Mouse (Mus musculus): ENCODE results near the gene Mkrn2os. TPM values are rescaled to one million over a fixed set of nuclear protein-coding genes. Genes with fewer than 3 reads are reported as not detected.

The Mkrn2os gene
- not detected in 2 replicates for polyA plus RNA-seq (2012)

GRCm38 (mm10) chr6:115592458-115592857 lies at the start of gene Mkrn2os:
Gene Mkrn2os, minus strand, starts transcription at chr6:115592576.

DNA sequence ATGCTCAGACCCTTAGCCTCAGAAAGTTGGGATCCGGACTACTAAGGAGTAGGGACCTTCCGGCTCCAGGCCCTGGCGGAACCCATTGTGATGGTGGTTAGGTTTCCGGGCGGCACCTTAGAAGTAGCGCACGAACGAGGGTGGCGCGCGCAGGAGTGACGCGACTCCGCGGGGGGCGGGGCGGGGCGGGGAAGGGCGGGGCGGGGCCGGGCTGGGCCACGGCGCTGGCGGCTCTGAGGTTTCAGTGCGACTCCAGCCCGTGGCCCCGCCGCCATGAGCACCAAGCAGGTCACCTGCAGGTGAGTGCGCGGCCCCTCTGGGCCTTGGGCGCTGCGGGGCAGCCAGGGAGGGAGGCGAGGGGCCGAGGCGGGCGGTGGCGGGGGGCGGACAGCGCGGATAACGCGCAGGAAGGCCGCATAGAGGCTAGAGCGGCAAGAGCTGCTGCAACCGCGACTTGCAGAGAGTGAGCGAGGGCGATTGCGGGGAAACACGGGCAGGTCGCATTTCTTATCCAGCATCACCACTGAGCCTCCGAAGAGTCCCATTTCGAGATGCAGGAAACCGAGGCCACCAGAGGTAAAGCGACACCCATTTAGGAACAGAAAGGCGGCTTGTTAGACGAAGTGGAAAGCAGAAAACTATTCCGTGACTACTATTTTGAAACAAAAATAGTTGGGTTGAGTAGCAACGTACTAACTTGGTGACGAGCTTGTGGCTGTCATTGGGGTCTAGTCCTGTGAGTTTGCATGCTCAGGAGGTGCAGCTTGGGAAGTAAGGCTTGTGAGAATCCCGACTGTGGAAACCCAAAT lies 9.5 kb upstream of the Mkrn2os start, which contains the start of gene Mkrn2:
Gene Mkrn2 (plus strand): TSS at position 188 of the 809 bp plus-strand sequence.

GRCm38 (mm10) chr6:115544442-115544970 lies 47.9 kb downstream of the Mkrn2os start, which contains the start of gene Tsen2:
Gene Tsen2, plus strand, starts transcription at chr6:115544664.

Other genes with a start within 250 kb of the Mkrn2os start
- 0.10 and 0.12 TPM in 2 replicates for gene Pparg, start 231.6 kb downstream of the Mkrn2os start, polyA plus RNA-seq (2012)
- gene Tsen2, start 47.9 kb downstream of the Mkrn2os start, polyA plus RNA-seq (2012) = 6.3 and 6.9 TPM in 2 replicates
- 11.6 and 12.3 TPM in 2 replicates for gene Mkrn2, start 9.3 kb upstream of the Mkrn2os start, polyA plus RNA-seq (2012)
- 26.3 and 28.4 TPM in 2 replicates for gene Raf1, start 84.1 kb upstream of the Mkrn2os start, polyA plus RNA-seq (2012)
- gene Tmem40, start 169.8 kb upstream of the Mkrn2os start, polyA plus RNA-seq (2012) = 28.5 and 33.2 TPM in 2 replicates
- gene Cand2, start 182.0 kb upstream of the Mkrn2os start, polyA plus RNA-seq (2012) = 4.6 and 5.8 TPM in 2 replicates
- 440 and 460 TPM in 2 replicates for gene Rpl32, start 216.2 kb upstream of the Mkrn2os start, polyA plus RNA-seq (2012)
- gene Efcab12, start 245.8 kb upstream of the Mkrn2os start, polyA plus RNA-seq (2012) = 0.04 TPM in 1 of 2 replicates, not detected in the other

Data from megakaryocyte-erythroid progenitor cell, adult 5 weeks (primary cell).